Mouse (Mus musculus): ENCODE results near the gene Nsf. TPM values are rescaled to one million over a fixed set of nuclear protein-coding genes. Genes with fewer than 3 reads are reported as not detected.
A peak's percentile ranks its signal among the peaks of the same experiment; 100 is the strongest.

The Nsf gene
- total and polyA plus RNA-seq, 3 experiments, result 37.9 to 40.2 TPM; not detected in 1

DNA sequence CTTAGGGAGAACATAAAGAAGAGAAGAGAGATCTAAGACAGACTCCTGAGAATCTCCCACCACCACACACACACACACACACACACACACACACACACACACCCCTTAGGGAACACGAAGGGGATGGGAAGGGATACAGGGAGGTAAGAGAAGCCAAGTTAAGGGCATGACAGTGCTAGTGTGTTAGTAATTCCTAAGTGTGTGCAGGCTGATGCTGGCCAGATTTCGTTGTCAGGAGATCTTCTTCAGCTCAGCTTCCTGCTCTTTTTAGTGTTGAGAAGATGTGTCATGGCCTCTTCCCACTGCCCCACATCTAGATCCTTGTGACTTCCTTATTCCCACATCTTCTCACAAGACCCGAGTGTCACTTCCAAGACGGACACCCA is 52.3 kb downstream of the Nsf start:
- Histone ChIP-seq H3K9me3 (replicated peaks; ENCODE audit: insufficient read depth, low read length) (no peaks in the 10 kb centered on the region), H3K4me1 (ENCODE audit: control insufficient read depth in 1 of 2, insufficient read depth in 2 of 2, low read length in 2 of 2) (no peaks in the 10 kb centered on the region), H3K27ac (ENCODE audit: control insufficient read depth, low read depth, low read length) (no peak overlapping the region), H3K27me3 (ENCODE audit: control insufficient read depth in 1 of 2, insufficient read depth in 2 of 2, low read length in 2 of 2) (no peaks in the 10 kb centered on the region), H3K9ac (ENCODE audit: control insufficient read depth, low read depth, low read length, poor library complexity, severe bottlenecking) (no peak overlapping the region), H3K79me2 (ENCODE audit: control insufficient read depth, insufficient read depth, low read length, poor library complexity) (no peaks in the 10 kb centered on the region), H3K4me3 (ENCODE audit: control insufficient read depth in 1 of 2, insufficient read depth in 1 of 2, low read depth in 2 of 2, low read length in 2 of 2) (no peak overlapping the region), H3K36me3 (ENCODE audit: control insufficient read depth in 1 of 2, insufficient read depth in 2 of 2, low read length in 2 of 2) (no peaks in the 10 kb centered on the region; a peak in 1 of 4 replicates)
- DNase-seq (ENCODE audit: low read depth, low spot score), result no peak
- TF ChIP-seq E2F4 (IDR thresholded peaks at IDR 0.05; ENCODE audit: borderline replicate concordance, low read depth, low read length), result no peak
- no peak for TF ChIP-seq USF2 (IDR thresholded peaks at IDR 0.05; ENCODE audit: borderline replicate concordance in 1 of 2, insufficient read depth in 1 of 2, low read depth in 1 of 2, low read length in 2 of 2)
- no peak for TF ChIP-seq USF1 (IDR thresholded peaks at IDR 0.05; ENCODE audit: low read depth, low read length)
- no peak for TF ChIP-seq MXI1 (IDR thresholded peaks at IDR 0.05; ENCODE audit: low read depth, low read length)
- TF ChIP-seq UBTF (IDR thresholded peaks at IDR 0.05; ENCODE audit: borderline replicate concordance, insufficient read depth, low read depth, low read length), result no peak
- TF ChIP-seq CTCF (IDR thresholded peaks at IDR 0.05 in 2 of 3, conservative IDR thresholded peaks at IDR 0.05 in 1 of 3; ENCODE audit: control insufficient read depth in 1 of 3, insufficient read depth in 1 of 3, low read depth in 2 of 3, low read length in 3 of 3, poor library complexity in 1 of 3, severe bottlenecking in 1 of 3), result no peak
- TF ChIP-seq NRF1 (IDR thresholded peaks at IDR 0.05; ENCODE audit: insufficient read depth, low read depth, low read length, poor library complexity, severe bottlenecking), result no peak
- TF ChIP-seq MYB (IDR thresholded peaks at IDR 0.05; ENCODE audit: low read depth, low read length), result no peak
- TF ChIP-seq GABPA (IDR thresholded peaks at IDR 0.05; ENCODE audit: low read depth, low read length), result no peak
- no peak for TF ChIP-seq SMC3 (IDR thresholded peaks at IDR 0.05; ENCODE audit: low read depth, low read length)
- no peak for TF ChIP-seq ZNF384 (IDR thresholded peaks at IDR 0.05; ENCODE audit: low read depth, low read length)
- no peak for TF ChIP-seq ZC3H11A (IDR thresholded peaks at IDR 0.05; ENCODE audit: low read depth, low read length)

DNA sequence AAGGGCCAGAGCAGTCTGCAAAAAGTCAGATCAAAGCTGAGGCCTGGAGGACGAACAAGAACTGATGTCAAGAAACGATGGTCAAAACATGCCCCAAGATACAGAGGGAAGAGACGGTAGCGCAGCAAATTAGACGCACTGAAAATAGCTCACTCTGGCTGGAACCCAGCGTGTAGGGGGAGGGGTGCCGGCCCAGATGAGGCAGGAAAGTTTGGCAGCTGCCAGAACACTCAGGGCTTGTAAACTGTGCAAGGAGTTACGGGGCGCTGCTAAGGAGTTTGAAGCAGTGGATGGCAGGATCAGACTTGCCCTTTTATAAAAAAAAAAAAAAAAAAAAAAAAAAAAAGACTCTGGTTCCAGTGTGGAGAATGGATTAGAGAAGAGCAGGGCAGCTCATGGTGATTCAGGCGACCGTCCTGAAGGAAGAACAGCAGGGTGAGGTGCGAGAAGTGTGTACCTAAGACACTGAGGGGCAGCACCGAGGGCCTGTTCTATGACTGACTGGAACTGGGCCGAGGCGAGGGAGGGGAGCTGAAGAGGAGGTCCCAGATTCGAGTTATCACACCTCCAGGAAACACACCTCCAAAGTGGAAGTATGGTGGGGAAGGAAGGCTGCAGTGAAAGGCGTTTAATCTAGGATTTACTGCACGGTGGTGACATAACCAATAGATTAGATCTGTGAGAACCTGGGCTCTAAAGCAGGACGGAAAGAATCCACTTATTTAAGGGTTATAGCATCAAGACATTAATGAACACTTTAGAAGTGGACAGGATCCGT is 52.9 kb downstream of the Nsf start:
- DNase-seq (ENCODE audit: low read depth, low spot score), result no peak
- no peak overlapping the region for H3K9ac ChIP-seq (ENCODE audit: control insufficient read depth, low read depth, low read length, poor library complexity, severe bottlenecking)
- H3K36me3 ChIP-seq (ENCODE audit: control insufficient read depth in 1 of 2, insufficient read depth in 2 of 2, low read length in 2 of 2), result no peaks in the 10 kb centered on the region; a peak in 2 of 4 replicates
- no peak overlapping the region for H3K4me3 ChIP-seq (ENCODE audit: control insufficient read depth in 1 of 2, insufficient read depth in 1 of 2, low read depth in 2 of 2, low read length in 2 of 2)
- no peak overlapping the region for H3K27ac ChIP-seq (ENCODE audit: control insufficient read depth, low read depth, low read length)
- H3K27me3 ChIP-seq (ENCODE audit: control insufficient read depth in 1 of 2, insufficient read depth in 2 of 2, low read length in 2 of 2), result no peaks in the 10 kb centered on the region
- no peaks in the 10 kb centered on the region for H3K9me3 ChIP-seq (replicated peaks; ENCODE audit: insufficient read depth, low read length)
- no peaks in the 10 kb centered on the region for H3K79me2 ChIP-seq (ENCODE audit: control insufficient read depth, insufficient read depth, low read length, poor library complexity)
- TF ChIP-seq ZNF384 (IDR thresholded peaks at IDR 0.05; ENCODE audit: low read depth, low read length) (peak; percentile 35; the same call in 1 of the 2 replicates), CHD2 (IDR thresholded peaks at IDR 0.05; ENCODE audit: low read length) (no peak), MEF2A (IDR thresholded peaks at IDR 0.05; ENCODE audit: extremely low read depth, insufficient replicate concordance, low read depth, low read length, poor library complexity, severe bottlenecking) (no peak), UBTF (IDR thresholded peaks at IDR 0.05; ENCODE audit: borderline replicate concordance, insufficient read depth, low read depth, low read length) (no peak)
- H3K4me1 ChIP-seq (ENCODE audit: control insufficient read depth in 1 of 2, insufficient read depth in 2 of 2, low read length in 2 of 2), result no peaks in the 10 kb centered on the region
